Mouse (Mus musculus): ENCODE results near the gene Adamts17.

DNA sequence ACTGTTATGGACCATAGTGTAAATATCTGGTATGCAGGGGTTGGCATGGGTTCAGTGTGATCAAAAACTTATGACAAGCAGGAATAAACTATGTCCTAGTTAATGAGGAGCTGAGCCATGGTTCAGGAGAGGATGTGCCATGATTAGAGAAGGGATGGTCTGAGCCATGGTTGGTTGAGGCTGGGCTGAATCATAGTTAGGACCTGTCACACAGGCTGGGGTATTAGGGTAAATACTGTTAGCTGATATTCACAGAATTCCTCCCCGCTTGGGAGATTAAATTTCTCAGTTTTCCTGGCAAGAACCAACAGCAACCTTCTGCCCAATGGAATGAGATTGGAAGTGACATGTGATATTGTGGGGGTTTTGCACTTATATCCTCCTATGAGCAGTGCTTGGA, 84.6 kb downstream of the Adamts17 start:
- no peak for TF ChIP-seq CTCF (IDR thresholded peaks at IDR 0.05; ENCODE audit: control insufficient read depth, insufficient read depth, low read length)
- TF ChIP-seq POLR2A (IDR thresholded peaks at IDR 0.05; ENCODE audit: borderline replicate concordance, control insufficient read depth, low read depth, low read length): no peak

All from bone marrow, adult 2 months (tissue).